Mouse (Mus musculus): Measurements from ENCODE around the gene Slc37a1.

DNA sequence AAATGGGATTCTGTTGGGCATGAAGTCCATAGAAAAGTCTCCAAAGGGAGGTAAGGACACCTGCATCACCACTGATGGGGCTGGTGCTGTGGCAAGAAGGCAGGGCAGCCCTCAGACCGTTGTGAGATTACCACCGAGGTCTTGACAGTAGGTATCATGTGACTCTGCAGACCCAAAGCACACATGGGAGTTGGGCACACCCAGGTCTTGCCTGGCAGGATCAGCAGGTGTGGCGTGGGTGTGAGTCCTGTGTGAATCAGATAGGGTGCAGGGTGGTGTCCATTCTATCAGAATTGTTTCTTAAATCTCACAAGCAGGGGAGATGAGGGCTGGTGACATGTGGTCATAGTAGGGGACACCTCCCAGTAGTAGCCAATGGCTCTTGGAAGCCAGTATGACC, 30.4 kb downstream of the Slc37a1 start:
- TF ChIP-seq POLR2A (IDR thresholded peaks at IDR 0.05; ENCODE audit: control insufficient read depth, extremely low read depth, insufficient read depth, low read length, poor library complexity) (no peak), CTCF (IDR thresholded peaks at IDR 0.05; ENCODE audit: borderline replicate concordance, control insufficient read depth, extremely low read depth, insufficient read depth, low read length, poor library complexity) (no peak)

Data from thymus, adult 2 months (tissue).